Mouse (Mus musculus) right cerebral cortex, postnatal 10 days (tissue): ENCODE data around the gene Tbc1d8.

Experiments
- DNase-seq, 2 experiments: peaks; one replicate each; pipeline ENCODE4 v3.0.0; 2021; ENCODE audit warnings: low spot score in 2 of 2

Tbc1d8 gene

DNA sequence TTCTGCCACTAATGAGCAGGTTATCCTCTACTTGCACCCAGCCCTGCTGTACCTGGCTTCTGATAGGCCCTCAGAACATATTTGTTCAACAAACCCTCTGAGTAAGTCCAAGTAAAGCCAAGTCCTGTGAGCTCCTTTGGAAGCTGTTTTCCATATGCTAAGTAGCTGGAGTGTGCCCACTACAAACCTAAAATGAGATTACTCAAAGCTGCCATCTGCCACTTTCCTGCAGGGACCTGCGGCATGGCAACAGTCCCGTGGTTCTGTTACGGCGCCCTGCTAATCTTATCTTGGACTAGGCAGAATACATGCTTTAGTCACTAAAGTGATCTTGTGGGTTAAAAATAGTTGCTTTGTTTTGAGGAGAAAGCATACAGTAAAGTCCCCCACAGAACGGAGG lies 32.4 kb downstream of the Tbc1d8 start:
- DNase-seq, result peak; percentile 82 to 92

DNA sequence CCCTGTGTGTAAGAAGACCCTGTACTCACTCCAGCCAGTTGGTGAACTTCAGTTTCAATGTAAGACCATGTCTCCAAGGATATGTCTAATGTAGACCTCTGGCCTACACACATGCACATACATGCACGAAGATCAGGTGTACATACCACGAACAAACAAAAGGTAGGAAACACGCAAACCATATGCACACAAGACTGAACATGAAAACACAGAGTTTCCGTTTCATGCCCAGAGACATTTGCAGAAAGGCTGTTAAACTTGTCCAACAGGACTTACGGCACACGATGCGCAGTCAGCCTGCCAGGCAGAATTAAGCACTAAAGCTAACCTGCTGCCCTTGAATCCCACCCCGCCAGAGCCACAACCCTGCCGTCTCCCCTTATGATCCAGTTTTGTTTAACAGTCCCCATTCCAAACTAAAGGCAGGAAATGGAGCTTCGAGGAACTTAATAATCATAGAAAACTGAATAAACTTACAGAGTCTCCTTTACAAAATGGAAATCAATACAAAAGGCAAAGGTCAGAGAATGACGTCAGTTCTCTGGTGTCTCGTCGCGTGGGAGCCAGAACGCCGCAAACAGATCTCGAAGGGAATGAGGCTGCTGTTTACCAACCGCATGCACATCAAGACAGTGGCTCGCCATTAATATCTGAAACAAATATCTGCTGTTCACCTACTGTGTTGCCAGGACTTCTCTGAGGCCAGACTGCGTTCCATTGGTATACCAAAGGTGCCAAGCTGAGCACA lies 33.1 kb downstream of the Tbc1d8 start:
- no peak for DNase-seq

DNA sequence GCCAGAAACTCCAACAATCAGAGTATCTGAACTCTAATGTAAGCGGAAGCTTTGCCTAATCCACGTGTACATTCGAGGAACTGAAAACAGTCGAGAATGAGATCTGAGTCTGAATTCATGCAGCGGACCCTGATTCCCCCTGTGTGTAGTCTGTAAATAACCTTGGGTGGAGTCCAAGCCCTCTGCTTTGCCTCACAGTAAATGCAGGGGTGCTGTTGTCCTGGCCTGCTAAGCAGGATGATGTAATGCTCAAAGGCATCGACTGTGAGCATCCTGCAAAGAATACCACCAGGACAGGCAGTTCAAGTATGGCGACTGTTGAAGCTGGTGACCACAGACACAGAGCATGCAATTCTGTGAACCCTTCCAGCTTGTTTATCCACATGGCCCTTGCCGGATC lies 34.8 kb downstream of the Tbc1d8 start:
- no peak for DNase-seq

DNA sequence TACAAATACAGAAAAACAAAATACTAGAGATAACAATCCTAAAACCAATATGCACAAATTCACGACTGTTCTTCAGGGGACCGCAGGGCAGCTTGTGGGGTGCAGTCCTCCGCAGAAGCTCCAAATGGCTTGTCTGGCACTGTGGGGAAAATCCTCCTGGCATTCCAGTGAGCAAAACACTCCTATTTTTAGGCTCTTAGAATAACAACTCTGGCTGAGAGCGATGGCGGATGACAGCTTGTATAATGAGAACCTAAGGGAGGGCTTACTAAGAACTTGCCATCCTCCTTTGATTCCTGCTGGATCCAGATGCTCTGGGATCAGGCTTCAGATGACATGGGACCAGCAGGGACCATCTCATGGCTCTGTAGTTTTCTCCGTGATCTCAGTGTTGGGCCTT lies 36.9 kb downstream of the Tbc1d8 start:
- DNase-seq, result peak; percentile 61 to 70

DNA sequence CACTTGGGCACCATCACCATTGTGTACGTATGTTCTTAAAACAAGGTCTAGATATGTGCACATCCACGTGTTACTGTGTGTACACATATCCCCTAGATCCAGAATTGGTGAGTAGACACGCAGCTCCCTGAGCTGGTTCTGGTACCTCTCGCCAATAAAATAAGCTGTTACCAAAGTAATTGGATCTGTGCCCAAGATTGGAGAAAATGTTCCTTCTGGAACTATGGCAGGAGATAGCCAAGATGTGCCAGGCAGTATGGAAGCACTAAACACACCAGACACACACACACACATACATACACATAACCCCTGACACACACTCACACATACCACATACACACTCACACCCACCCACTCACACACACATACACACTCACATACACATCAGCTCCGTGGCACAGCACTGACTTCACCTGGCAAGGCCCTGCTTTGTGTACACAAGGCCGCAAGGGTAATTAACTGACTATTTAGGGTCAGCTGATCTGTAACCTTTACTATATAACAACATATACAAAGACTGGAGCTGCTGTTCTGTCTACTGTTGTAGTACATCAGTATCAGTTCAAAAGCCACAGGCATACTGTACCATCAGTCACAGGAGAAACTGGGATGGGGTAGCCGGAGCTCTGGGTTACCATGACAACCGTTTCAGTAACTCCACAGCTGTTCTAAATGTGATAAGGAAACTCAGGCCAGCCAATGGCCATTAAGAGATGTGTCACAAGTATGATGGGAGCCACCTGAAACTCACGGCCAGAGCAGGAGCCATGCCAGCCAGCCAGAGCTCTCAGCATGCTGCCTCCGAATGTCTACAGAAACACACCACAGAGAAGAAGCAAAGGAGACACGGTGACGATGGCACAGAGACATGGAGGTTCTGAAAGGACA lies 38.6 kb downstream of the Tbc1d8 start:
- DNase-seq, result peak; percentile 56 to 65

DNA sequence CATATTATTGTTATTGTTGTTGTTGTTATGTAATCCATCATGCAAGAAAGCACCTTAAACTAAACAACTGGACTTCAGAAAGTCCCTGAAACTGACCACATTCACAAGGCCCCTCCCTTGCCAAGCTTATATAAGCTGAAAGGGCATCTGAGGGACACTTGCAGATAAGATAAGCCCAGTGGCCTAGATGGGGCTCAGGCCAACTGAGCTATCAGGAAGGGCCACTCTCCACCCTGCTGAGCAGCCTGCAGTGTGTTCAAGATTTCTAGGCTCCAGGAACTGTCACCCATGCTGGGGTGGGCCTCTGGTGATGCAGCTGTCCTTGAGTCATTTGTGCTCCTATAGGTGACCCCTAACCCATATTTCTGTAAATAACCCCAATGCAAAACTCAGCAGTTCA lies 39.9 kb downstream of the Tbc1d8 start:
- no peak for DNase-seq

DNA sequence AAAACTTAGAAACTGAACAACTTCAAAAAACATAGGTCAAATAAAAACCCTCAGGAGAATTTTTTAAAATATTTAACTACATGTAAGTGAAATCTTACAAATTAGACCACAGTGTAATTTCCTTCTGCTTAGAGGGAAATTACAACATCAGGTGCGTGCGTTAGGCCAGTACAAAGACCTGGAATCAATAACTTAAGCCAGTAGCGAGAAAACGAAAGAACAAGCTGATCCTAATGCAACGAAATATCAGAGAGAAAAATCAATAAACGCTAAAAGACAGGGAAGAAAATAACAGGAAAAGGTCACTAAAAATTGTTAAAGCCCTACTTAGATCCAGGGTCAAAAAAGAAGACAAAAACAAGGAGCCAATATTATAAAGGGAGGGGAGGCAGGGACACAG lies 44.3 kb downstream of the Tbc1d8 start:
- DNase-seq, result no peak

DNA sequence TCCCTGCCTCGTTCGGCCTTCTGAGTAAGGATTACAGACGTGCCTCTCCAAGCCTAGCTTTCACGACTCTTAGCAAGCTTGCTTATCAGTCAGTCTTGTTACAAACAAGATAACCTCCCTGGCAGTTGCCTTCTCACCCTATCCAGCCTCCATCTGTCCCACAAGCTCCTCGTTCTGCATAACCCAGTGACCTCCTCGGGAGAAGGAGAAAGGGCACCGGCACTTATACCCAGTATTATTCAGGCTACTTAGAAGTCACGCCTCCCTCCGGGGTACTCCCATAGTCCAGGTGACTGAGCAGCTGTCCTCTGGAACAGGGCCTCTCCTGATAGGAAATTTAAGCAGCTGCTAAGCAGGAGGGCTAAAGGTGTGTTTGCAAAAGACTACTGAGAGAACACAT lies 48.5 kb downstream of the Tbc1d8 start:
- no peak for DNase-seq

DNA sequence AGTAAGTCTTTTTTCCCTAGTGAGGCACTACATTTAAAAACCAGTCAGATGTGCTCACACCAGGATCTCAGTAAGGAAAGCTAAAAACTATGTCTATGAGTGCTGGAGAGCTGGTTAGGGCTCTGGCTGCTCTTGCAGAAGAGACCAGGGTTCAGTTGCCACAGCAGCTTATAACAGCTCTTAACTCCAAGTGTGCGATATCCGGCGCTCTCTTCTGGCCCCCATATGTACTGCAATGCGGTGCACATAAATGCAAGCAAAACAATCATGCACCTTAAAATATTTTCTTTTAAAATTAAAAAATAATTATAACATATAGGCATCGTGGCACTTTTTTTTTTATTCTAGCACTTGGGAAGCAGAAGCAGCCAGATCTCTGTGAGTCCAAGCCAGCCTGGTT lies 49.5 kb downstream of the Tbc1d8 start:
- no peak for DNase-seq

DNA sequence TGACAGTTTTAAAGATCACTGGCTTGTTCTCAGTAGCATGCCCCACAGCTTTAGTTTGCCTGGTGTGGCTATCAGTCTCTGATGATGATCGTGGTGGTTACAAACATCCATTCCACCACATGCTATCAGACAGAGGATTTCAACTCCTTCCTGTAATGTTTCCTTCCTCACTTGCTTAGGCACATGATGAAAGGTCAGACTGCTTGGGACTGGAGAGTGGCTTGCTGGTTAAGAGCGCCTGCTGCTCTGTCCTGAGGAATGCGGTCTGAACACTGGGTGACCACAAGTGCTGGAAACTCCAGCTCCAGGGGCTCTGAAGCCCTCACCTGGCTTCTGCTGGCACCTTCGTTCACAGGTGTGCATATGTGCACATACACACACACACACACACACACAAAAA lies 50.3 kb downstream of the Tbc1d8 start:
- DNase-seq, result no peak

DNA sequence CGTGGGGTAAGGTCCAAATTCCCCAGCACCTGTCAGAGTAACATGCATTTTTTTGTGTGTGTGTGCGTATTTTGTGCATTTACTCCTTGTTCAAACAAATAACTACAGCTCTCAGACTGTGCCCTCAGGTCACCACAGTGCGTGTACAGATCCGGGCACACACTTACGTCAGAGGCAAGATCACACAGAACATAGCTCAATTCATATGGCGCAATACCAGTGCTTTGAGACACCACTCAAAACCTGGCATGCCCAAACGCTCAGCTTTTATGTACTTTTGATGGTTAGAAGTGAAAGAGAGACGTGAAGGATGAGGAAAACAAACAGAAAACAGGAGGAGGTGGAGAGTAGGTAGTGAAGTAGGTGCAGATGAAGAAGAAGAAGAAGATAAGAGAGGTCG lies 53.1 kb downstream of the Tbc1d8 start:
- DNase-seq, result no peak

DNA sequence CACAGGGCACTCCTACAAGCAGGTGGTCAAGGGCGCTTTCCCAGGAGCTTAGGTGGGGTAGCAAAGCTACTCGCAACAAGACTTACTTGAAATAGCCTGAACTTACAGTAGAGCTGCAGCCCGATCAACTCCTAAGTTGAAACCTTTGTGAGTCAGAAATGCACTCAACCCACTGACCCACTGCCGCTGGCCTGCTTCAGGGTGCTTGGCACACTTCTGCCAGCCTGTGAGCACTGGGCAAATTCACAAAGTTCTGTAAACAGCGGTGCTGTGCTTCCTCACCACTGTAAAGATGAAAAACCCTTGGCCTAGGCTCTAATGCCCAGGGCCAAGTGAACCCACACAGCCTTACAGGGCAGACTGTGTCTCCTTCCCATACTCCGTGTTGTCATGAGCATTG lies 57.6 kb downstream of the Tbc1d8 start:
- no peak for DNase-seq

DNA sequence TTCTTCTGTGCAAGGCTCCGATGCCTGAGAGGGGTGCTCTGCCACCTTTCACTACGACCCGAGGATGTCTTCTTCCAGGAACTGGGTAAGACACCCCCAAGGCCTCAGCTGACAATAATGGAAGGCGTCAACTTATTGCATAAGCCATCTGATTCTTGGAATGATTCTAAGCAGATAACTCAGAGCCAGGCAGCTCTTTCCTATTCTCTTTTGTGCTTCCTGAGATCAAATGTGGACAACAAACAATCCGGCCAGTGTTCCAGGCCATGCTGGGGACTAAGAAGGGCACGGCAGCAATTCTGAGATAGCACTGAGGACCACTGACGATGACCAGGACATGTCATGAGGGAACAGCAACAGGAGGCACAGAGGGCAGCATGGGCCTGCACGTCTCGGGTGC lies 59.7 kb downstream of the Tbc1d8 start:
- no peak for DNase-seq

DNA sequence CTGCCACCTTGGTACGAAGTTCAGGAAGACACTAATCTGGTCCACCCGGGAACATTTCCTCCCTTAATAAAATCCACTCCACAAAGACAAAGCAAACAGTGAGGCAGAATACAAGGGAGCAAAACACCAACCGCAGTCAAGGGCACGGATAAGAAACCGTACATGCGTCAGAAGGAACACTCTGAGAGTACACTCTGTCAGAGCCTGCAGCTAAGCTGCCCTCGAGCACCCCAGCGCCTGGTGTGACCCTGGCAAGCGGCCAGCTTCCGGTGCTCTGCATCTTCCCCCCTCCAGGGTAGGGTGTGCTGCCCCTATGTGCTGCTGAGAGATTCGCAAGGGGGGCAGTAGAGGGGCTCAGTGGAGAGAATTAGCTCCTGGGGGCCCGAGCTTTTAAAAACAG lies 60.7 kb downstream of the Tbc1d8 start:
- peak in 1 of 2 experiments; percentile 52 for DNase-seq

DNA sequence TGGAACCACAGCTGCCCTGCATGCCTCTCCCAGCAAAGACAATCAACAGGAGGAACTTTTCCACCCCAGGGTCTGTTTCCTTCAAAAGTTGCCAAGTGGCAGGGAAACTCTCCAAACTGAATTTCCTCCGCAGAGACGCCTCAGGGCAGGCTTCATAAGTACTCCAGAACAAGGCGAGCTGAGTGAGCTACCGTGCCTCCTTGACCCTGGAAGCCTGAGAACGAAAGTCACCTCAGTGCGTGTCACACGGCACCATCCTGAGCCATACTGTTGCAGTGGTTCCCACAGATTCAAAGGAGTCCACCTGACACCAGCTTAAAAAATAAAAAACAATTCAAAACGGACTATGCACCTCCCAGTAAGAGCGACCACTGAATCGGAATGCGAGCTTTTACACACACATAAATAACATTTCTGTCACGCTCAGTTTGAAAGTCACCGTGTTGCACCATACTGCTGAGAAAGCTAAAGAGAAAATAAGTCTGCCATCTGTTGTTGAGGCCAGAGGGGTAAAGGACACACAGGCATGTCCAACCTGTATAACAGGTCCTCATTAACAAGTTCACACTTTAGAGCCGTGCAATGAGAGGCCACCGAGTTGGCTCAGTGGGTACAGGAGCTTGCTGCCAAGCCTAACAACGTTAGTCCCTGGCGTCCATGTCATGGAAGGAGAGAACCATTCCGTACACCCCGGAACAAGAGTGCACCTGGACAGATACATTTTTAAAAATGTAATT lies 68.3 kb downstream of the Tbc1d8 start:
- DNase-seq, result no peak

DNA sequence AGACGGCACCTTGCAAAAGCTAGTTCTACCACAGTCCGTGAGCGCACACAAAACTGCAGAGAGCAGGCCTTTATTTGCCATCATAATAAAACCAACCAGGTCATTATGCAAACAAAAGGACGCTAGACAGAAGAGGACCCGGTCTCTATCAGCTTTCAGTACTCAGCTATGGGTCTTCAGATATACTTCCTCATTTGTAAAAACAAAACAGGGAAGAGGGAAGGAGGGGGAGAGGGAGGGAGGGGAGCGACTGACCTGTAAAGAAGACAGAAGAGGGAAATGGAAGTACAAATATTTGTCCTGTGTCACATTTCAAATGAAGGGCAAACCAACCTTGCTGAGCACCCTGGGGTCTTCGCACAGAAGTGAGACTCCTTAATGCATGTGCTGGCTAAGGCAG lies 69.9 kb downstream of the Tbc1d8 start:
- no peak for DNase-seq

DNA sequence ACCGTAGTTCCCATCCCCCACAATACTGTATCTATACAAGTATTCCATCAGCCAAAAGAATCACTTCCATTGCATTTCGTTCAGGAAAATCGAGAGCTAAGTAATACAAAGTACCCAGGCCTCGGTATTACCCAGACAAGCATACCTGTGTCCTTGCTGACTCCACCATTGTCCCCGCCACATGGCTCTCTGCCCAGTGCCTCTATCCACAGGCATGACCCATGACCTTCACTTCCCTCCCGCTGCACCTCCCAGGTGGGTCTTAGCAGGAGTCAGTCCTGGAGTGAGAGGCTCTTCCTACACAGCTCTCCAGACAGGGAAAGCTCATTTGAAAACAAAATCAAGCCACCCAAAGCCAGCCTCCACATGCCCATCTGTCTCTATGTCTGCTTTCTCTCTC lies 70.4 kb downstream of the Tbc1d8 start:
- DNase-seq, result no peak

DNA sequence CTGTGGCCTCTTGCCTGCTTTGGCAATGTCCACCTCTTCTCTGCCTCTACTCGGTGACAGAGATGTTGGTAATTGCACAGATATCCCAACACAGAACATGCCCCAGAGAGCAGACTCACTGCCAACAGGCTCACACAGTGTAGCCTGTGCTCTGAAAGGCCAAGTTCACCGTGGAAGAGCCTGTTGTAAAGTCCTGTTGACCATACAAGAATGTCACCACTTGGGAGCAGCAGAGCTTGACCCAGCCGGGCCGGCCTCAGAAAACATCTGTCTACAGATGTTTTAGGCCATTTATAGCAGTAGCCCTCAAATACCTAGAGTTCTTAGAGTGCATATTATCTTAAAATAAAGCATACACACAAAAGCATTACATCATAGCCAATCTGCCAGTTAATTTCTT lies 71.4 kb downstream of the Tbc1d8 start:
- no peak for DNase-seq

DNA sequence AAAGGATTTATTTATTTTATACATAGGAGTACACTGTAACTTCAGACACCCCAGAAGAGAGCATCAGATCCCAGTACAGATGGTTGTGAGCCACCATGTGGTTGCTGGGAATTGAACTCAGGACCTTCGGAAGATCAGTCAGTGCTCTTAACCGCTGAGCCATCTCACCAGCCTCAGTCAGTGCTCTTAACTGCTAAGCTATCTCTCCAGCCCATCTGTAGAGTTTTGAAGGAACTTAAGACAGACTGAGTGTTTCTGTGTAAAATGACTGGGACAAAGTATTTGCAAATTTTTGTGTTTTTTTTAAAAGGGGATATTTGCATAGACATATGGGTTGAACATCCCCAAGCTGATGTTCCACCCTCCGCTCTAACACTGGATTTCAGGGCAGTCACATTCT lies 78.4 kb downstream of the Tbc1d8 start:
- no peak for DNase-seq

DNA sequence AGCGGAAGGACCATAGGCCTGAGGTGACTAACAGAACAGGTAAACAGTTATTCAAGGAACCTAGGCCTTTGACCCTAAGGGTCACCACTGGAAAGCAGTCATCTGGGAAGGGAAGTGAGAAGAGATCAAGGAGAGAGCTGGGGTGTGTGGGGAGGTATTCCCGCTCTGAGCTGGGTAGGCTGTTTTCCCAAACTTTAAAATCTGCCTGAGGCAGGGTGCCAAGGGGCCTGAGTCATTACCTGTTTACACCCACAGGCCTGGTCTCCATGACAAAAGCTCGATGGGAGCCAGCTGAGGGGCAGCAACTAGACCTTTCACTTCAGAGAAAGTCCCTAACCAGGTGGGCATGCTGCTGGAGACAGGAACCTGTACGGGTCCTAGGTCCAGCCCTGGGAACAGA lies 79.3 kb downstream of the Tbc1d8 start:
- DNase-seq, result no peak

DNA sequence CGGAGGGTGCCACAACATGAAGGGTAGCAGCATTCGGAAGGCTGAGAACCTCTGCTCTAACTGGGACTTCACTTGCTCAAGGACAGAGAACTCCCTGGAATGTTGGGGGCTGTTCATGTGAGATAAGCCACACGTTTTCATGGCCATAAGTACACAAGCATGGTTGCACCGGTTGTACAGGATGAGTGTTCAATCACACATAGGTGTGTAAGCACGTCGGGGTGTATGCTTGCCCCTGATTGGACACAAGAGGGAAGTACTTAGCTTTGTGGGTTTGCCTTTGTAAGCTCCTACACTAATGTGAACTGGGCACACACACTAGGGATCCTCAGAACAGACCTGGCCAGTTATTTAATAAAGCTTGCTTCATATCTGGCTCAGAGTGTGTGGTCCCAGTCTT lies 80.3 kb downstream of the Tbc1d8 start:
- no peak for DNase-seq

DNA sequence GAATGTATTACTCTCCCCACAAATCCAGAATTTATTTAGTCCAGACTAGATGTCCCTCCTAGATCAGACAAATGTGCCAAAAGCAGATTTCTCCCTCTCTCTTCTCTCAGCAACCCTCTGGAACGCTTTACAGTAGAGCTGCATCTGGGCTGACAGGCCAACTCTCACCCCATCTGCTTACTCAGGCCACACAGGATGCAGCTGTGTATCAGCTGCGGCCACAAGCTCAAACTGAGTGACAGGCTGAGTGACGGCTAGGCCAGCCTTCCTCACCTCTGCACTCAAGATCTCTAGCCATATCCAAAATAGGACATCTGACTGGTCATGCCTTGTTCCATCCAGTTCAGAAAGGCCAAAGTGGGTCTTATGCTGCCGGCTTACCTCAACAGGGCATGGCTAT lies 82.2 kb downstream of the Tbc1d8 start:
- no peak for DNase-seq

DNA sequence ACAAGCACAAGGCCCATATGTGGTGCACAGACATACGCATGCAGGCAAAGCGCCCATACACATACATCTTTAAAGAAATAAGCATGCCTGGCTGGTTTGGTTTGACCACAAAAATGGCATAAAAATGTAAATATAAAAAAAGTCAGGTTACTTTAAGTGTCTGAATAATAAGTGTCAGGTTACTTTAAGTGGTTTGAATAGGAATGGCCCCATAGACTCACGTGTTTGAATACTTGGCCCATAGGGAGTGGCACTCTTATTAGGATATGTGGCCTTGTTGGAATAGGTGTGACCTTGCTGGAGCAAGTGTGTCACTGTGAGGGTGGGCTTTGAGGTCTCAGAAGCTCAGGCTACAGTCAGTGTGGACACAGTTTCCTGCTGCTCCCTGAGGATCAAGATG lies 83.9 kb downstream of the Tbc1d8 start:
- DNase-seq, result no peak
